In the genomic region with DNA sequence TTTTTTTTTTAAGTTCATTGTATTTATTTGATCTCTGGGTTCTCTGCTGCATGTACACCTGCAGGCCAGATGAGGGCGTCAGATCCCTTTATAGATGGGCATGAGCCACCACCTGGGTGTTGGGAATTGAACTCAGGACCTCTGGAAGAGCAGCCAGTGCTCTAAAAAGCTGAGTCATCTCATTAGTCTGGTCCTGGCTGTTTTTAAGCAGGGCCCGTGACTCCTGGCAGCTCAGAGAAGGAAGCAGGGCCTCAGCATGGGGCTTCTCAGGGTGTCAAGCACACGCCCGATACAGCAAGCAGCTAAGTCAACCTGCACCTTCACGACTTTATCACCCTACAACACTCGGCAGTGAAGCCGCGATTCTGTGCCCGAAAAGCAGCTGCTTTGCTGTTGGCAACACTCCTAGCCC, we compare ENCODE assay signal across 16 mouse cellular contexts. TPM values are rescaled to one million over a fixed set of nuclear protein-coding genes. Genes with fewer than 3 reads are reported as not detected.
DNase-seq lines count a peak whose midpoint lies in the region; ATAC-seq and TF ChIP-seq lines count a peak whose summit lies in the region.
"Had no signal": no experiment of that assay in that cellular context is flagged by ENCODE, and none has a peak within 500 bp of the region (broad histone marks: within the 10 kb centered on the region; RNA-seq: fewer than 3 reads in every experiment).

No protein-coding gene starts in this region.

- H3K27me3 ChIP-seq in lung, postnatal 0 days (replicated peaks; ENCODE audit: insufficient read depth, low read length): no peaks in the 10 kb centered on the region
- H3K27me3 ChIP-seq in liver, embryonic 12.5 days (replicated peaks): no peaks in the 10 kb centered on the region
- H3K27me3 ChIP-seq: embryonic facial prominence, embryonic 13.5 days; hindbrain, embryonic 13.5 days had no signal

- no peak overlapping the region for H3K27ac ChIP-seq in lung, postnatal 0 days (ENCODE audit: low read length)
- 0 out of 2 replicates have a peak overlapping the region, but pooled peaks have one; percentile 11 for H3K27ac ChIP-seq in bone marrow, adult 2 months (ENCODE audit: control insufficient read depth, insufficient read depth, low read depth, low read length, poor library complexity)
- peak overlapping the region; percentile 96 for H3K27ac ChIP-seq in liver, embryonic 12.5 days
- H3K27ac ChIP-seq: embryonic facial prominence, embryonic 13.5 days; hindbrain, embryonic 13.5 days; midbrain, embryonic 10.5 days had no signal

- WGBS in lung, postnatal 0 days: 77% methylated on average over 9 of the region's 9 CpGs
- 48% methylated on average over 9 of the region's 9 CpGs for WGBS in bone marrow, adult 2 months
- WGBS in liver, embryonic 12.5 days (ENCODE audit: insufficient replicate concordance): 29% methylated on average over 9 of the region's 9 CpGs

- H3K4me2 ChIP-seq in lung, postnatal 0 days (replicated peaks; ENCODE audit: low read depth, low read length): no peak overlapping the region
- H3K4me2 ChIP-seq in liver, embryonic 12.5 days: peak overlapping the region; percentile 48
- H3K4me2 ChIP-seq: embryonic facial prominence, embryonic 13.5 days; hindbrain, embryonic 13.5 days; lung, embryonic 14.5 days had no signal

- no peak for DNase-seq in lung, postnatal 0 days (ENCODE audit: low spot score)
- DNase-seq in lung, postnatal 36 days: no peak
- no peak for DNase-seq in lung, postnatal 4 days
- no peak for DNase-seq in thymus, postnatal 25 days
- DNase-seq in kidney, postnatal 14 days: no peak
- DNase-seq: cerebellum, postnatal 14 days; gastrocnemius, postnatal 14 days; kidney, adult 18-20 months; lung, embryonic 14.5 days; thymus, adult 2 months had no signal

- H3K36me3 ChIP-seq in lung, postnatal 0 days (ENCODE audit: insufficient read depth, low read length): peaks cover 75% of the 10 kb centered on the region
- peaks cover 91% of the 10 kb centered on the region for H3K36me3 ChIP-seq in liver, embryonic 12.5 days

- TF ChIP-seq CTCF in lung, postnatal 0 days (IDR thresholded peaks at IDR 0.05): peak; percentile 13; the same call in 1 of the 2 replicates
- no peak for TF ChIP-seq CTCF in bone marrow, adult 2 months (IDR thresholded peaks at IDR 0.05; ENCODE audit: control insufficient read depth, insufficient read depth, low read length)

- no peaks in the 10 kb centered on the region for H3K9me3 ChIP-seq in lung, postnatal 0 days (ENCODE audit: low read length)
- H3K9me3 ChIP-seq in liver, embryonic 12.5 days (replicated peaks): no peaks in the 10 kb centered on the region
- H3K9me3 ChIP-seq: embryonic facial prominence, embryonic 13.5 days; hindbrain, embryonic 13.5 days; midbrain, embryonic 10.5 days had no signal

- H3K9ac ChIP-seq in lung, postnatal 0 days (replicated peaks; ENCODE audit: low read depth): no peak overlapping the region
- H3K9ac ChIP-seq in liver, embryonic 12.5 days: peak overlapping the region; percentile 56
- H3K9ac ChIP-seq: embryonic facial prominence, embryonic 13.5 days; hindbrain, embryonic 13.5 days; lung, embryonic 14.5 days had no signal

- no peak for TF ChIP-seq POLR2A in bone marrow, adult 2 months (IDR thresholded peaks at IDR 0.05; ENCODE audit: borderline replicate concordance, control insufficient read depth, low read depth, low read length)

- H3K4me3 ChIP-seq in lung, postnatal 0 days (ENCODE audit: low read depth, low read length): no peak overlapping the region
- H3K4me3 ChIP-seq in bone marrow, adult 2 months (replicated peaks; ENCODE audit: control insufficient read depth, low read depth, low read length): no peak overlapping the region
- no peak overlapping the region for H3K4me3 ChIP-seq in liver, embryonic 12.5 days
- H3K4me3 ChIP-seq: embryonic facial prominence, embryonic 13.5 days; hindbrain, embryonic 13.5 days; midbrain, embryonic 10.5 days had no signal

- TF ChIP-seq EP300 in lung, postnatal 0 days (IDR thresholded peaks at IDR 0.05): no peak

- peaks cover 8% of the 10 kb centered on the region; the same call in 1 of the 2 replicates for H3K4me1 ChIP-seq in lung, postnatal 0 days (ENCODE audit: insufficient read depth, low read depth, low read length)
- no peaks in the 10 kb centered on the region; the same call in 1 of the 2 replicates for H3K4me1 ChIP-seq in bone marrow, adult 2 months (ENCODE audit: control insufficient read depth, insufficient read depth, low read length)
- H3K4me1 ChIP-seq in liver, embryonic 12.5 days: peaks cover 55% of the 10 kb centered on the region

- no peak for ATAC-seq in lung, postnatal 0 days
- ATAC-seq in liver, embryonic 12.5 days: peak; percentile 90
- ATAC-seq: forebrain, embryonic 16.5 days had no signal

RNA-seq across cellular contexts. Expression of gene Eif3d, which starts 5.5 kb away (rescaled TPM):
- polyA plus RNA-seq in lung, postnatal 0 days (2015; fragmentation: Nextera tagmentation; extraction: Ambion mirVana): 82.4 and 95.8 TPM in 2 replicates
- 53.3 and 79.3 TPM in 2 replicates for polyA plus RNA-seq in bone marrow, adult 2 months (2011; ENCODE audit: insufficient read depth, insufficient read length, low replicate concordance, missing spikeins)
- 257 and 271 TPM in 2 replicates for polyA plus RNA-seq in liver, embryonic 12.5 days (2016; fragmentation: Nextera tagmentation; extraction: Ambion mirVana)

RNA-seq across cellular contexts. Expression of gene Foxred2, which starts 8.6 kb away (rescaled TPM):
- polyA plus RNA-seq in lung, postnatal 0 days (2015; fragmentation: Nextera tagmentation; extraction: Ambion mirVana): 0.21 and 0.24 TPM in 2 replicates
- 2.9 and 6.5 TPM in 2 replicates for polyA plus RNA-seq in bone marrow, adult 2 months (2011; ENCODE audit: insufficient read depth, insufficient read length, low replicate concordance, missing spikeins)
- polyA plus RNA-seq in liver, embryonic 12.5 days (2016; fragmentation: Nextera tagmentation; extraction: Ambion mirVana): 1.3 and 1.7 TPM in 2 replicates

RNA-seq across cellular contexts. Expression of gene Txn2, which starts 36.3 kb away (rescaled TPM):
- polyA plus RNA-seq in lung, postnatal 0 days (2015; fragmentation: Nextera tagmentation; extraction: Ambion mirVana): 121 and 122 TPM in 2 replicates
- polyA plus RNA-seq in bone marrow, adult 2 months (2011; ENCODE audit: insufficient read depth, insufficient read length, low replicate concordance, missing spikeins): 172 and 288 TPM in 2 replicates
- 239 and 249 TPM in 2 replicates for polyA plus RNA-seq in liver, embryonic 12.5 days (2016; fragmentation: Nextera tagmentation; extraction: Ambion mirVana)
